Mouse (Mus musculus): ENCODE results near the gene Gaa. TPM values are rescaled to one million over a fixed set of nuclear protein-coding genes. Genes with fewer than 3 reads are reported as not detected.

Gene Gaa
- polyA plus RNA-seq, 1 experiment, result 46.2 TPM

DNA sequence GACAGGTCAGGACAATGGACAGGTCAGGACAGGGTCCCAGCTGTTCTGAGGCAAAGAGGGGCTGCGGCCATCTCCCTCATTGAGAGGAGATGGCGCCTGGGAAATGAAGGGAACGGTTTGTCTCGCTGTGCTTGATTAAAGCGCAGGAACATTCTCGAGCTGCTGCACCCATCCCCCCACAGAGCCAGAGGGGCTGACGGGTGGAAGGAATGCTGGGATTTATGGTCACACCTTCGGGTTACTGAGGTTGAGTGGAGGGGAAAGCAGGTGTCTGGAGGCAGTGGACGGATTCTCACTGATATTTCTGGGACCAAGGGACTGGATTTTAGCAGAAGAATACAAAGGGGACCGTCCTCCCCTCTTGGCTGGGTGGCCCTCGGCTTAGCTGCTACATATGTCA lies 40.2 kb downstream of the Gaa start:
- no peaks in the 10 kb centered on the region for H3K27me3 ChIP-seq (ENCODE audit: control insufficient read depth, insufficient read depth, low read length)
- H3K27ac ChIP-seq (ENCODE audit: control insufficient read depth, insufficient read depth, low read depth, low read length), result peak overlapping the region; percentile 15; the same call in 1 of the 2 replicates
- H3K36me3 ChIP-seq (ENCODE audit: control insufficient read depth, insufficient read depth, low read length), result no peaks in the 10 kb centered on the region
- TF ChIP-seq CTCF (IDR thresholded peaks at IDR 0.05; ENCODE audit: control insufficient read depth, insufficient read depth, insufficient replicate concordance, low read depth, low read length), result no peak
- TF ChIP-seq POLR2A (IDR thresholded peaks at IDR 0.05; ENCODE audit: control insufficient read depth, low read depth, low read length), result no peak
- peaks cover 6% of the 10 kb centered on the region for H3K4me1 ChIP-seq (ENCODE audit: control insufficient read depth, insufficient read depth, low read length)
- no peak overlapping the region for H3K4me3 ChIP-seq (ENCODE audit: control insufficient read depth, low read depth, low read length)

DNA sequence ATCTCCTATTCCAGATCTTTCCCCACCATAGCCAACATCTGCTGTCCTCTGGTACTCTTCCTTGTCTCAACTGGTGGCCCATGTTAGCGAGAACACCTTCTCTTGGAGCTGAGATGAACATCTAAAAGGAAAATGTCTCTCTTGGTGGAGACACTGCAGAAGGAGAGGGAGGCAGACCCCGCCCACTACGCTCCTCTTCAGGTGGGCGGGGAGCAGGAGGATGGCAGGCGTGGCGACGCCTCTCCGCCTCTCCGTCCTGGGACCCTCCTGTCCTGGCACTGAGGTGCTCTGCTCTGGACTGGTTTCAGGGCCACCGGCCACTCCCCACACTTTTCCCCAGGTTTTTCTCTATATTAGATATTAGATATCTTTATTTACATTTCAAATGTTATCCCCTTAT lies 42.9 kb downstream of the Gaa start:
- Histone ChIP-seq H3K4me3 (ENCODE audit: control insufficient read depth, low read depth, low read length) (no peak overlapping the region), H3K27ac (ENCODE audit: control insufficient read depth, insufficient read depth, low read depth, low read length) (no peak overlapping the region), H3K4me1 (ENCODE audit: control insufficient read depth, insufficient read depth, low read length) (peaks cover 6% of the 10 kb centered on the region), H3K36me3 (ENCODE audit: control insufficient read depth, insufficient read depth, low read length) (no peaks in the 10 kb centered on the region), H3K27me3 (ENCODE audit: control insufficient read depth, insufficient read depth, low read length) (no peaks in the 10 kb centered on the region)
- no peak for TF ChIP-seq POLR2A (IDR thresholded peaks at IDR 0.05; ENCODE audit: control insufficient read depth, low read depth, low read length)
- TF ChIP-seq CTCF (IDR thresholded peaks at IDR 0.05; ENCODE audit: control insufficient read depth, insufficient read depth, insufficient replicate concordance, low read depth, low read length), result no peak

DNA sequence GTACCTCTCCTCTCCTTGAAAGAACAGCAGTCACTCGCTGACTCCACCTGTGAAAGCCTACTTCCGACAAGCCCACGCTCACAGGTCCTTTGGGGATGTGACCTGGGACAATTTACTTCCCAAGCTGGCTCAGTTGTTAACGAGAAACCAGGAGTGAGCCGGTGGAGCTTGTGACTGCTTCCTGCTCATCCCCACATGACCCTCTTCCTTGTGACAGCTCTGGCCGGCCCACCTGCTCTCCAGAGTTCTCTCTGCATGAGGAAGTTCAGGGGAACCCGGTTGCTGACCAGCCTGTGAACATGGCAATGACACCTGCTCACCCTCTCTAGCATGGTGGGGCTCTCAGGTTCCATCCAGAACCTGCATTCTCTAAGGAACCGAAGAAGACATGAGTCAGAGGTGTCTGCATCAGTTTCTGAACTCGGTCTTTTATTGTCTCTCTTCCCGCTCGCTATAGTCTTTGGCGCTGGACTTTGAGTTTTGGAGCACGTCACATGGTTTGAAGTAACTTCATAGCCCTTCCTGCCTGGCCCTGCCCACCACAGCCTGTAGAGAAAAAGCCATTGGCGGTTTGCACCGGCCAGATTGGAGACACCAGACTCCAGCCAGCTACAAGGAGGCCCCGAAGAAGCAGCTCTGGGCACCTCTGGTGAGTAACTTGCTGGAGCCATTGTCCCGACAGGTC lies 46.7 kb downstream of the Gaa start:
- H3K27ac ChIP-seq (ENCODE audit: control insufficient read depth, insufficient read depth, low read depth, low read length), result no peak overlapping the region
- H3K4me3 ChIP-seq (ENCODE audit: control insufficient read depth, low read depth, low read length), result no peak overlapping the region
- TF ChIP-seq POLR2A (IDR thresholded peaks at IDR 0.05; ENCODE audit: control insufficient read depth, low read depth, low read length) (no peak), CTCF (IDR thresholded peaks at IDR 0.05; ENCODE audit: control insufficient read depth, insufficient read depth, insufficient replicate concordance, low read depth, low read length) (no peak)
- no peaks in the 10 kb centered on the region for H3K27me3 ChIP-seq (ENCODE audit: control insufficient read depth, insufficient read depth, low read length)
- H3K36me3 ChIP-seq (ENCODE audit: control insufficient read depth, insufficient read depth, low read length), result no peaks in the 10 kb centered on the region
- H3K4me1 ChIP-seq (ENCODE audit: control insufficient read depth, insufficient read depth, low read length), result peaks cover 2% of the 10 kb centered on the region; the same call in 1 of the 2 replicates

DNA sequence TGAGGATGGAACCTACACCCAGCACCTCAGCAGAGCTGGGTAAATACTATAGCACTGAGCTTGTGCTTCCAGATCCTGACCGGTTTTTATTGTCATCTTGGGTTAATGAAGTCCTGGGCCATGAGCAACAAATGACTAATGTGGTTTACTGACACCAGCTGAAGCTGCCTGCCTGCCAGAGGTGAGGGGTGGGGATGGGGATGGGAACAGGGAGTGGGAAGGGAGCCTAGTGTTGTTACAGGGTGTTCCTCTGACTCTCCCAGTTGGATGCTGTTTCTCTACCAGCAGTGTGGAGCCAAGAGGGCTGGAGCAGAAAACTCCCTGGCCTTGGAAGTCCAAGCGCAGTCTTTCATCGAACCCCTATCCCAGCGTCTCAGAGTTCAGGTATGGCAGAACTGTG lies 49.0 kb downstream of the Gaa start:
- H3K4me3 ChIP-seq (ENCODE audit: control insufficient read depth, low read depth, low read length), result peak overlapping the region; percentile 14
- no peaks in the 10 kb centered on the region for H3K36me3 ChIP-seq (ENCODE audit: control insufficient read depth, insufficient read depth, low read length)
- H3K27me3 ChIP-seq (ENCODE audit: control insufficient read depth, insufficient read depth, low read length), result no peaks in the 10 kb centered on the region
- peaks cover 2% of the 10 kb centered on the region; the same call in 1 of the 2 replicates for H3K4me1 ChIP-seq (ENCODE audit: control insufficient read depth, insufficient read depth, low read length)
- no peak for TF ChIP-seq CTCF (IDR thresholded peaks at IDR 0.05; ENCODE audit: control insufficient read depth, insufficient read depth, insufficient replicate concordance, low read depth, low read length)
- TF ChIP-seq POLR2A (IDR thresholded peaks at IDR 0.05; ENCODE audit: control insufficient read depth, low read depth, low read length), result no peak
- H3K27ac ChIP-seq (ENCODE audit: control insufficient read depth, insufficient read depth, low read depth, low read length), result no peak overlapping the region; the same call in 1 of the 2 replicates

DNA sequence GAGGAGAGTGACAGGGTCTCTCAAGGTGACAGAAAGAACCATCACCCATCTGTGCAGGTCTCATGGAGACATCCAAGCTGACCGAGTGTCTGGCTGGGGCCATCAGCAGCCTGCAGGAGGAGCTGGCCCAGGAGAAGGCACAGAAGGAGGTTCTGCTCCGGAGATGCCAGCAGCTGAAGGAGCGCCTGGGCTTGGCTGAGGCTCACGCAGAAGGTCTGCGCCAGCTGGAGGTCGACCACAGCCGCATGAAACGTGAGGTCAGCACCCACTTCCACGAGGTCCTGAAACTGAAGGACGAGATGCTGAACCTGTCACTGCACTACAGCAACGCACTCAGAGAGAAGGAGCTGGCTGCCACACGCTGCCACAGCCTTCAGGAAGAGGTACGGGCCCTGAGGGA lies 54.8 kb downstream of the Gaa start:
- no peak overlapping the region for H3K27ac ChIP-seq (ENCODE audit: control insufficient read depth, insufficient read depth, low read depth, low read length)
- H3K36me3 ChIP-seq (ENCODE audit: control insufficient read depth, insufficient read depth, low read length), result no peaks in the 10 kb centered on the region
- H3K4me1 ChIP-seq (ENCODE audit: control insufficient read depth, insufficient read depth, low read length), result no peaks in the 10 kb centered on the region
- TF ChIP-seq POLR2A (IDR thresholded peaks at IDR 0.05; ENCODE audit: control insufficient read depth, low read depth, low read length), result no peak
- no peak for TF ChIP-seq CTCF (IDR thresholded peaks at IDR 0.05; ENCODE audit: control insufficient read depth, insufficient read depth, insufficient replicate concordance, low read depth, low read length)
- H3K4me3 ChIP-seq (ENCODE audit: control insufficient read depth, low read depth, low read length), result no peak overlapping the region
- H3K27me3 ChIP-seq (ENCODE audit: control insufficient read depth, insufficient read depth, low read length), result no peaks in the 10 kb centered on the region

DNA sequence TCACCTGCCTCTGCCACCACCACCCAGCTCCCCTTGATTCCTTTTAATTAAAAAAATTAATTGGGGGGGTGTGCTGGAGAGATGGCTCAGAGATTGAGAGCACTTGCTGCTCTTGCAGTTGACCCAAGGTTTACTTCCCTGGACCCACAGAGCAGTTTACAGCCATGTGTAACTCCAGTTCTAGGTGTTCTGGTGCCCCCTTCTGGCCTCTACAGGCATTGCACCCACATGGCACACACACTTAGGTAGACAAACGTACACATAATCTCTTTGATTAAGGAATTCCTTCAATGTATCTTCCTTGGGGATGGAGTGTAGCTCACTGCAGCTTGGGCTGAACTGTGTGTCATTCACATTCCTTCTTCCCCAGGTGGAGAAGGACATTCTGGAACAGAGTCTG lies 57.4 kb downstream of the Gaa start:
- Histone ChIP-seq H3K27me3 (ENCODE audit: control insufficient read depth, insufficient read depth, low read length) (no peaks in the 10 kb centered on the region), H3K27ac (ENCODE audit: control insufficient read depth, insufficient read depth, low read depth, low read length) (no peak overlapping the region), H3K36me3 (ENCODE audit: control insufficient read depth, insufficient read depth, low read length) (no peaks in the 10 kb centered on the region), H3K4me1 (ENCODE audit: control insufficient read depth, insufficient read depth, low read length) (no peaks in the 10 kb centered on the region), H3K4me3 (ENCODE audit: control insufficient read depth, low read depth, low read length) (no peak overlapping the region)
- TF ChIP-seq CTCF (IDR thresholded peaks at IDR 0.05; ENCODE audit: control insufficient read depth, insufficient read depth, insufficient replicate concordance, low read depth, low read length), result peak; percentile 77; the same call in 1 of the 2 replicates
- no peak for TF ChIP-seq POLR2A (IDR thresholded peaks at IDR 0.05; ENCODE audit: control insufficient read depth, low read depth, low read length)

DNA sequence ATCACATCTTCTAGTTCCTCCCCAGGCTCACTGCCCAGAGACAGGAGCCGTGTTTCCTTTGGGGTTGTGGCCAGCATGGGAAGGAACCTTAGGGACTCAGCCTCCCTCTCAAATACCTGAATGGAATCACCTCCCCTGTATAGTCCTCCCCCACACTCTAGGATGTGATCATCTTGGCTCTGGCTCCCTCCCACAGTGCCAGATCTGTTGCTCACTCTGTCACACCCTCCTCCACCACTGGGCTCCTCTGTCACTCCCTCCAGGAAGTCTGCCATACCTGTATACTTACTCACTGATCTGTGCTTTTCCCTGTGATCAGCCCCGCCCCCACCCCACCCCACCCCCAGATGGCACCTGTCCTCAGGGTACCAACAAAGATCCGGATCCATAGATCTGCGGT lies 62.9 kb downstream of the Gaa start:
- H3K27ac ChIP-seq (ENCODE audit: control insufficient read depth, insufficient read depth, low read depth, low read length), result no peak overlapping the region
- H3K4me3 ChIP-seq (ENCODE audit: control insufficient read depth, low read depth, low read length), result no peak overlapping the region
- H3K36me3 ChIP-seq (ENCODE audit: control insufficient read depth, insufficient read depth, low read length), result no peaks in the 10 kb centered on the region
- no peaks in the 10 kb centered on the region for H3K4me1 ChIP-seq (ENCODE audit: control insufficient read depth, insufficient read depth, low read length)
- TF ChIP-seq POLR2A (IDR thresholded peaks at IDR 0.05; ENCODE audit: control insufficient read depth, low read depth, low read length), result no peak
- no peak for TF ChIP-seq CTCF (IDR thresholded peaks at IDR 0.05; ENCODE audit: control insufficient read depth, insufficient read depth, insufficient replicate concordance, low read depth, low read length)
- no peaks in the 10 kb centered on the region for H3K27me3 ChIP-seq (ENCODE audit: control insufficient read depth, insufficient read depth, low read length)
